21 mouse cellular contexts compared by ENCODE assay signal in the genomic region with DNA sequence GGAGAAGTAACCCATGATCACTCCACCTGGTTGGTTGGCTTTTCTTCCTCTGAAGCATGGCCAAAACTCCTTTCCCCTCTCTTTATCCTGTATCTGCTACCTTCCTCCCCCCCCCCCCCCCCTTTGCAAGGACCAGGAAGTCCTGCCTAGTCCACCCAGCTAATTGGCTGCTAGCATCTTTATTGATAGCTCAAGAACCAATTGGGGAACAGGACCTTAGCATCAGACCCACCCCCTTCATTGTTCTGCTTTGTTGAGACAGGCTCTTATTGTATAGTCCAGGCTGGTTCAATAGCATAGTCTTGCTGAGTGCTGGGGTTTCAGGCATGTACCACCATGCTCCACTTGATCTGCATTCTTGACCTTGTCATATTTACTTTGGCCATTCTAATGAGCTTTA. TPM values are rescaled to one million over a fixed set of nuclear protein-coding genes. Genes with fewer than 3 reads are reported as not detected.
A peak's percentile ranks its signal among the peaks of the same experiment; 100 is the strongest.
DNase-seq lines count a peak whose midpoint lies in the region.
"Had no signal": no experiment of that assay in that cellular context is flagged by ENCODE, and none has a peak within 500 bp of the region (broad histone marks: within the 10 kb centered on the region; RNA-seq: fewer than 3 reads in every experiment).

No protein-coding gene starts in this region.

- intact Hi-C loops in heart, postnatal 25 days (cut with DNase I): no loop called here

- H3K36me3 ChIP-seq in splenic B cell, adult 2 months (ENCODE audit: control insufficient read depth, insufficient read depth, low read length, poor library complexity, severe bottlenecking): 0 out of 2 replicates have a peak, but pooled peaks cover 2% of the 10 kb centered on the region

- DNase-seq in A20 (ENCODE audit: low read depth, low spot score): peak; percentile 28
- DNase-seq in ES-CJ7 (ENCODE audit: low read depth, low spot score): peak; percentile 54
- DNase-seq in R1 (ENCODE audit: low read depth, low spot score): peak; percentile 86
- DNase-seq in splenic B cell, adult 2 months (ENCODE audit: low read depth, low spot score): peak; percentile 38
- DNase-seq in lung, postnatal 10 days: no peak
- DNase-seq in heart, postnatal 25 days (ENCODE audit: low spot score): no peak
- DNase-seq: adrenal gland, adult 8-10 months; adrenal gland, postnatal 36 days; cerebellum, adult 11 months; cerebellum, adult 9-11 months; cerebellum, postnatal 36 days; embryo, embryonic 11 days; gastrocnemius, adult 2 months; gastrocnemius, postnatal 25 days; heart, postnatal 4 days; kidney, adult 11 months had no signal

- H3K27me3 ChIP-seq in splenic B cell, adult 2 months (ENCODE audit: control insufficient read depth, insufficient read depth, low read length, poor library complexity, severe bottlenecking): no peaks in the 10 kb centered on the region
- H3K27me3 ChIP-seq: embryonic facial prominence, embryonic 15.5 days; heart, embryonic 13.5 days; hindbrain, embryonic 12.5 days; Patski had no signal

RNA-seq across cellular contexts. Expression of a gene that starts 37.2 kb away (rescaled TPM):
- total RNA-seq in heart, postnatal 25 days (2021): under 1 TPM; 0.50 to 0.60 TPM
- total RNA-seq: granulocyte monocyte progenitor cell, adult 5-6 weeks had no signal

Comparison
In these comparisons a context has a peak if more than half of its experiments do, and no peak if none do; other contexts are left out.
1. DNase-seq: peak in A20 (single experiment), ES-CJ7 (single experiment), R1 (single experiment) and splenic B cell, adult 2 months (single experiment); none in lung, postnatal 10 days (single experiment) and heart, postnatal 25 days (single experiment).